Mouse (Mus musculus) right cerebral cortex, postnatal 14 days (tissue): ENCODE measurements around the gene Sept10.
A peak's percentile ranks its signal among the peaks of the same experiment; 100 is the strongest.

Experiments
- DNase-seq: peaks from one replicate; pipeline ENCODE4 v3.0.0; 2022

The Sept10 gene

GRCm38 (mm10) chr10:59221473-59222270 is at the start of gene Sept10, which contains the start of gene Sowahc:
Gene Sept10 (minus strand): TSS chr10:59221847.
Gene Sowahc (plus strand): TSS chr10:59221953.
- DNase-seq = peak; percentile 98

GRCm38 (mm10) chr10:59268754-59269153 is 47.1 kb upstream of the Sept10 start:
- DNase-seq = no peak

DNA sequence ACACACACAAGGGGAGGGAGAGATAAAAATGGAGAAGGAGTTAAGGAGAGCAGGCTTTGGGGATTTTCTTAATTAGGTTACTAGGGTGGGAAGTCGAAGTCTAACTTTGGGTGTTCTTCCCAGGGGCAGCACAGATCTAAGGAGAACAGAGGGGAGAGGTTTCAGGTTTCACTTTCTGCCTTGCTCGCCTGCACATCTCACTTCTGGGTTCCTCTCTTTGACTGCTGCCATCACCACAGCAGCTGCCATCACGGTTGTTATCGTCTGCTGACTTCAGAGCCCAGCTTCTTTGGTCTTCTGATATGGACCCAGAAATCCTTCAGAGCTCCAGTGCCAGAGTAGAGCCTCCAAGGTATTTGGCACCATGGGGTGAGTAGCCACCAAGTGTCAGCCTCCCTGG is 46.5 kb upstream of the Sept10 start:
- DNase-seq = no peak

- no peak for DNase-seq
Observed at GRCm38 (mm10) chr10:59267275-59267674, 45.6 kb upstream of the Sept10 start.

DNA sequence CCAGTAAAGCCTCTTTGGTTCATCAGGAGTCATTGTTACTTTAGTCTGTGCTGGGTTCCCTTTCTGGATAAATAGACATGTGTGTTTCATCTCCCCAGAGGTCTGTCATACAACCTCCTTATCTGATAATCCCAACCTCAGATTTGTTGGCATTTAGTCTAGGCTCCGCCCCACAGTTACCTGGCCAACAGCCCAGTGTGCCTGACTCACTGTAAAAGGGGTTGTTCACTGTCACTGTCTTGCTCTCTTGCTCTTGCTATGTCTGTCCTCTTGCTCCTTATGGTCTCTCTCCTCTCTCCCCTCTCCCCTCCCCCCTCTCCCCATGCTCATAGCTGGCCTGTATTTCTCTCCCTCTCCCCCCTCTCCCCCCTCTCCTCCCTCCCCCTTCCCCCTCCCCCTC is 44.5 kb upstream of the Sept10 start:
- no peak for DNase-seq

- DNase-seq = no peak
Observed at GRCm38 (mm10) chr10:59265674-59266073, 44.0 kb upstream of the Sept10 start.

DNA sequence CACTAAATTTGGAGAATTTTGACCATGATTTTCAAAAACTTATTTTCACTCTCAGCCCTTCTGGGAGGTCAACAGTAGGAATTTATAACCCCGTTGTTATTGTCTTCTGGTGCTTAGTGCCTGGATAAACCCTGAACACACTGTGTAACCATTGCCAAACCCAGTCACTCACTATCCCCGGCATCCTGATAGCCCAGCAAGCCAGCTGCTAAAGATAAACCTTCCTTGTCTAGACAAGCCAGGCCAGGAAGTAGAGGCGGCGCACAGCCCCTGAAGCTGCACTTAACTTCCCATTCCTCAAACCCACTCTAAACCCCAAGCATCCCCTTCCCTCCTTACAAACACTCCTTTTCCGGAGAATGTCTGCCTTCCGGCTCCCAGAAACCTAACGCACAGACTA is 43.4 kb upstream of the Sept10 start:
- DNase-seq = no peak

DNA sequence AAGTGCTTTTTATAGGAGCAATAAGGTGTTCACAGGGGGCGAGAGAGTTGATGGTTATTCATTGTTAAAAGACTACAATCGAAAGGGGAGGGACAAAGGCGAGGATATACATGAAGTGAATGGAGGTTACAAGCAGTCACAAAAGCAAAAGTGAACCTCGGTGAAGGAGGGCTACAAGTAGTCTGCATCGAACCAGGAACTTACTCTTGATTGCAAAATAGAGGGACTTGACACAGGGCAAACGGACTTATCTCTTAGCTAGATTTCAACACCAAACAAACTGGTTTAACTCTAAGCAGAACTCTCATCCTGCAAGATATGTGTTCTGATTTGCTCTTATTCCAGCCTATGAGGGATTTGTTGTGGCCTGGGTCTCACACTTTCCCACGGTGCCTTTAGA is 41.3 kb upstream of the Sept10 start:
- no peak for DNase-seq

DNA sequence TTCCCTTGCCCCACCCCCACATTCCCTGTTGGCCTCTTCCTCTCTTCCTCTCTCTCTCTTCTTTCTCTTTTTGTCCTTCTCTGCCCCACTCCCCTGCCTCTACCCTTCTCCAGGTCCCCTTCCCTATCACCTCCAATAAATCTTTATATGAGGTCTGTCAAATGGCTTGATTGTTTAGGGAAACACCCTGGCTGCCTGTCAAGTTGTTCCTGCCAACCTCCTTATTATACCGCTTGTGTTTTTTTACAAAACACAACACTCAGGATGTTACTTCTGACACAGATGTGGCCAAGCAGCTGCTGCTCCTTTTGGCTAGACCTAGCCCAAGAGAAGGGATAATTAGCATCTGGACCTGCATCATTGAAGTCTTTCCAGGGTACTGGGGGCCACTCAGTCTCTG is 40.4 kb upstream of the Sept10 start:
- DNase-seq = no peak

DNA sequence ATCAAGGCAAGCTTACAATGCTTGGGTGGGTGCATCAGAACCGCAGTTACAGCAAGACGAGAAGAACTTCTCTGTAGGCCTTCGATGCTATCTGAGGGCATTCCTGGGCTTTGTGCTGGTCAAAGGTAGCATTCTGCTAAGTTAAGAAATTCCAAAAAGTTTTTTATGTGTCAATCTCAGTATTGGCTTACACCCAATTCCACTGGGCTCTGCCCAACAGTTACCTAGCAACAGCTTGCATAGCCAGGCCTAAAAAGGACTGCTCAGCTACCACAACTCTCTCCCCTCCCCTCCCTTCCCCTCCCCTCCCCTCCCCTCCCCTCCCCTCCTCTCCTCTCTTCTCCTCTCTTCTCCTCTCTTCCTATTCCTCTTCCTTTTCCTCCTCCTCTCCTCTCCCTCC is 40.0 kb upstream of the Sept10 start:
- no peak for DNase-seq

GRCm38 (mm10) chr10:59259572-59259971 is 37.9 kb upstream of the Sept10 start:
- no peak for DNase-seq

DNA sequence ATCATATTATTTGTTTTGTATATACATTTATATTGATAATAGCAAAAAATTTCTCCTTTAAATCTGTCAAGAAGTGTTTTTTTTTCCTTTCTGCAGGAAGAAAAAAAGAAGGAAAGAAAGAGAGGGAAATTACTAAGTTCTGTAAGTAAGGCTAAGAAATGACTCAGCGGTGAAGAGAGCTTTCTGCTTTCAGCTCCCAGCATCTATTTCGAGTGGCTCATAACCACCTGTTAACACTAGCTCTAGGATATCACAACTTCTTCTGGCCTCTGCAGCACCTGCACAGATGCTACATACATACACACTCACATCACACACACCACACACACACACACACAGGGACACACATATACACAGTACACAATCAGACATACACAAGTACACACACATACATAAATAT is 34.9 kb upstream of the Sept10 start:
- DNase-seq = no peak

GRCm38 (mm10) chr10:59253541-59254079 is 32.0 kb upstream of the Sept10 start:
- DNase-seq = no peak

DNA sequence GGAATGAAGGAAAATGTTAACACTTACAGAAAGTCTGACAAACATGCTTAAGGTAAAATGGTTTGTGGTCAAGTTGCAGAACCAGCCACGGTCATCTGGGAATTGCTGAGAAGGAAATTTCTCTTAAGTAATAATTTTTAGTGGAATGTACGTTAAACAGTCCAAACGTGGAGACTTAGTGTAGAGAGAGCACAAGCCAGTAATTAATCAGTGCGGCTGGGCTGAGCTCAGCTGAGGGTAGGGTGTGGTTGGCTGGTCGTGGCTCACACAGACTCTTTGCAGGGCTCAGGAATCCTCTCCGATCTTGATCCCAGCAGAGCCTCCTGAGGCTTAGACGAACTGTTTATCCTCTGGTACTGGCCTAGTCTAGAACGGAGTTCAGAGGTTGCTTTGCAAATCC is 30.7 kb upstream of the Sept10 start:
- DNase-seq = no peak

GRCm38 (mm10) chr10:59251980-59252379 is 30.3 kb upstream of the Sept10 start:
- no peak for DNase-seq

- no peak for DNase-seq
Observed at GRCm38 (mm10) chr10:59250679-59251078, 29.0 kb upstream of the Sept10 start.

DNA sequence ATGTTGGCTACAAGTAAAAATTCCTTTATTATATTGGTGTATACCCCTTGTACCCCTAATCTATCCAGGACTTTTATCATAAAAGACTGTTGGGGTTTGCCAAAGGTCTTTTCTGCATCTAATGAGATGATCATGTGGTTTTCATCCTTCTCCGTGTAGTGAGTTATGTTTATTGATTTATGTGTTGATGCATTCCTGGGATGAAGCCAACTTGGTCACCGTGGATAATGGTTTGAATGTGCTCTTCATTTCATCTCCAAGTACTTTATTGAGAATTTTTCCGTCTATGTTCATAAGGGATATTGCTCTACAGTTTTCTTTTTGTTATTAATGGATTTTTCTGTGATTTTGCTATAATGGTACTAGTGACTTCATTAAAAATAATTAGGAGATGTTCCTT is 27.9 kb upstream of the Sept10 start:
- no peak for DNase-seq

- no peak for DNase-seq
Observed at GRCm38 (mm10) chr10:59241141-59241541, 19.5 kb upstream of the Sept10 start.

DNA sequence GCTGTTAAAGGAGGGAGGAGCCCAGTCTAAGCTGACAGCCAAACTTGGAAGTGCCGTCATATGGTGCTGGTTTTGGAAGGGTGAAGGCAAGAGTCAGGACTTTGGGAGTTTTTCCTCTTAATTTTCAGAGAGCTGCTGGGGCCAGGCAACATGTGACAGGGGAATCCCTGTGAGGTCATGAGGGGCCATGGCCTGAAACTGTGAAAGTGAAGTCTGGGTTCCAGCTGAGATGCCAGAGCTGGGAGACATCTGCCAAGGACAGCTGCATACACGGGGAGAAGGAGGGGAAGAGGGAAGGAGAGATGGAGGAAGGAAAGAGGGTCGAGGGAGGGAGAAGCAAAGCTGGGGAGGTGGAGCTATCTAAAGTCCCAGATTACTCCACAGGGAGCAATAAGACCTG is 16.1 kb upstream of the Sept10 start:
- no peak for DNase-seq

- no peak for DNase-seq
Observed at GRCm38 (mm10) chr10:59236486-59236885, 14.8 kb upstream of the Sept10 start.

DNA sequence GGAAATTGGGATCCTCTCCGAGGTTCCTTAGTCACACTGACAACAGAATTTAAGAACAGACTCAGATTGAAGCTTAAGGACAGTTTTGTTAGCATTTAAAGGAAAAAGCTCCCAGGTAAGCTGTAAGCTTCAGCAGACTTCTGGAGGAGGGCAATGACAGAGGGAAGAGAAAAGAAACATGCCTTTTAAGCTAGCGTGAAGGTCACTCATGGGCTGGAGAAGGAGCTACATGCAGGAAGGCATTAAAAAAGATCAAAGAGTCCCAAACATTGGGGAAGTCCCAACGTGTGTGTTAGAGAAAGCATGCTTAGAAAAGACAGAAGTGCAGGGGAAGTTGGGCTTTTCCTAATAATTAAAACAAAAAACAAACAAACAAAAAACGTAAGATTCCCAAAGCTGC is 14.2 kb upstream of the Sept10 start:
- no peak for DNase-seq

- no peak for DNase-seq
Observed at GRCm38 (mm10) chr10:59235227-59235626, 13.6 kb upstream of the Sept10 start.

DNA sequence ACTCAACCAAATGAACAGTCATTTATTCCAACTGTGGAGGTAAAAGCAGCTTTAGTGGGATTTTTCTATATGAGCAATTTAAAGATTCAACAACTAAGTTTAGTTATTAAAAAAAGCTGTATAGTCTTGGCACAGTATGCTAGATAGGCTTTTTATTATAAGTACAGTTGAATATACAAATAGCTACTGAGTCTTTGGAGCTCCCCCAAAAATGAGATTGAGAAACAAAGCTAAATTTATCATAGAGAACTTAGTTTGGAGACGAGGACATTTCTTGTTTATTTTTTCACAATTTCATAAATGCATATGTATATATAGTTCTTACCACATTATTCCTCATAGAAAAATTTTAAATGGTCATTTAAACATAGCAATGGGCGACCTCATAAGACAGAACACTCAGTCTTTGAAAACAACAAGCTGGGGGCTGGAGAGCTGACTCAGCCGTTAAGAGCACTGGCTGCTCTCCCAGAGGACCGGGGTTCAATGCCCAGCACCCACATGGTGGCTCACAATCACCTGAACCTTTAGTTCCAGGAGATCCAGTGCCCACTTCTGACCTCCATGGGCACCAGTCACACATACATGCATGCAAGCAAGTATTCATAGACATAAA is 7.7 kb upstream of the Sept10 start:
- DNase-seq = no peak

- no peak for DNase-seq
Observed at GRCm38 (mm10) chr10:59225137-59225536, 3.5 kb upstream of the Sept10 start.
